Comparison of ENCODE assay signal across 8 mouse cellular contexts in the genomic region with DNA sequence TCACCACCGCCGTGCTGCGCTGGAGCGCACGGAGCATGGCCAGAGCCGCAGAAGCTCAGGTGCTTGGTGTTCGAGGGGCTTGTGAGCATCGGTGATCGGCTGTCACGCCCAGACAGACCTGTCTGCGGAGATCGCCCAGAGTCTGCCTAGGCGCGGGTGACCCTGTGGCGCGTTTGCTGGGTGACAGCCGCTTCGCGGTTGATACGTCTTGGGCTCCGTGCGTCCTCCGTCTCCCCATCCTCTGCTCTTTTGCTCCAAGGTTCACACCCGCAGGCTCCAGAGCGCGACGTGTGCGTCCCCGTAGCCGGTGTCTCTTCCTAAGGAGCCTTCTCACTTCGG.
DNase-seq lines count a peak whose midpoint lies in the region; ATAC-seq and TF ChIP-seq lines count a peak whose summit lies in the region.

No protein-coding gene starts in this region.

- no peak for TF ChIP-seq POLR2A in testis, adult 2 months (IDR thresholded peaks at IDR 0.05; ENCODE audit: control insufficient read depth, low read depth, low read length)

- H3K4me1 ChIP-seq in erythroblast, embryonic 14.5 days (ENCODE audit: control insufficient read depth), result peaks cover 23% of the 10 kb centered on the region
- peaks cover 18% of the 10 kb centered on the region for H3K4me1 ChIP-seq in testis, adult 2 months (ENCODE audit: control insufficient read depth, insufficient read depth, low read length)
- H3K4me1 ChIP-seq in liver, embryonic 13.5 days (replicated peaks), result peaks cover 20% of the 10 kb centered on the region

- H3K4me2 ChIP-seq in liver, embryonic 13.5 days, result peak overlapping the region; percentile 72

- no peak overlapping the region for H3K27ac ChIP-seq in testis, adult 2 months (ENCODE audit: control insufficient read depth, insufficient read depth, low read depth, low read length)
- H3K27ac ChIP-seq in liver, embryonic 13.5 days, result no peak overlapping the region

- H3K36me3 ChIP-seq in erythroblast, embryonic 14.5 days (ENCODE audit: control insufficient read depth), result no peaks in the 10 kb centered on the region
- H3K36me3 ChIP-seq in testis, adult 2 months (ENCODE audit: control insufficient read depth, insufficient read depth, low read length), result no peaks in the 10 kb centered on the region
- H3K36me3 ChIP-seq in liver, embryonic 13.5 days, result no peaks in the 10 kb centered on the region

- WGBS in liver, embryonic 13.5 days (ENCODE audit: insufficient replicate concordance), result under 1% methylated on average over 31 of the region's 31 CpGs

- peaks cover 2% of the 10 kb centered on the region; the same call in 1 of the 2 replicates for H3K9me3 ChIP-seq in erythroblast, embryonic 14.5 days (ENCODE audit: control insufficient read depth, low read length)
- no peaks in the 10 kb centered on the region for H3K9me3 ChIP-seq in liver, embryonic 13.5 days (replicated peaks)

- H3K27me3 ChIP-seq in erythroblast, embryonic 14.5 days (ENCODE audit: control insufficient read depth), result peaks cover 71% of the 10 kb centered on the region
- no peaks in the 10 kb centered on the region for H3K27me3 ChIP-seq in testis, adult 2 months (ENCODE audit: control insufficient read depth, insufficient read depth, low read length)
- H3K27me3 ChIP-seq in liver, embryonic 13.5 days, result peaks cover 82% of the 10 kb centered on the region

- no peak for TF ChIP-seq CTCF in testis, adult 2 months (IDR thresholded peaks at IDR 0.05; ENCODE audit: control insufficient read depth, insufficient read depth, insufficient replicate concordance, low read depth, low read length)

- no peak for DNase-seq in testis, postnatal 10 days (ENCODE audit: low spot score)
- no peak for DNase-seq in liver, embryonic 13.5 days
- no peak for DNase-seq in yolk sac, embryonic 10.5 days (ENCODE audit: low spot score)
- DNase-seq in embryo, embryonic 11 days, result no peak
- DNase-seq in kidney, postnatal 4 days, result no peak

- no peak for ATAC-seq in erythroblast, adult 5-6 weeks (replicated peaks; ENCODE audit: low FRiP score, poor library complexity, severe bottlenecking)
- ATAC-seq in liver, embryonic 13.5 days (ENCODE audit: low read depth), result no peak

- H3K4me3 ChIP-seq in erythroblast, embryonic 14.5 days (replicated peaks), result peak overlapping the region; percentile 66
- peak overlapping the region; percentile 95 for H3K4me3 ChIP-seq in testis, adult 2 months (ENCODE audit: control insufficient read depth, low read depth, low read length)
- peak overlapping the region; percentile 62 for H3K4me3 ChIP-seq in liver, embryonic 13.5 days (replicated peaks)

- H3K9ac ChIP-seq in liver, embryonic 13.5 days, result peak overlapping the region; percentile 30
